Mouse (Mus musculus) liver, embryonic 16.5 days (tissue): ENCODE results near the gene Epor. TPM values are rescaled to one million over a fixed set of nuclear protein-coding genes. Genes with fewer than 3 reads are reported as not detected.

Source experiments
- ATAC-seq: fragments of 200-750 bp; cut with Nextera tagmentation; 2 replicates; pipeline ENCODE4 v1.8.0; 2017; ENCODE audit warnings: low read depth, mild to moderate bottlenecking, moderate number of reproducible peaks, moderate library complexity
- H3K27ac ChIP-seq: fragments of 300-500 bp; sonication (generic); 2 replicates; pipeline ENCODE4 v1.5.1; 2014; ENCODE audit warnings: mild to moderate bottlenecking, low read length
- H3K27me3 ChIP-seq: fragments of 300-500 bp; sonication (generic); 2 replicates; pipeline ENCODE4 v1.6.1; 2014; ENCODE audit warnings: low read depth, low read length, mixed read lengths; ENCODE audit not compliant: control insufficient read depth, insufficient read depth
- H3K36me3 ChIP-seq: fragments of 300-500 bp; sonication (generic); 2 replicates; pipeline ENCODE4 v1.6.1; 2014; ENCODE audit warnings: mild to moderate bottlenecking; ENCODE audit not compliant: control insufficient read depth, insufficient read depth
- H3K4me1 ChIP-seq: fragments of 300-500 bp; sonication (generic); 2 replicates; pipeline ENCODE4 v1.6.1; 2014; ENCODE audit warnings: low read depth, low read length, mixed read lengths; ENCODE audit not compliant: control insufficient read depth
- H3K4me2 ChIP-seq: fragments of 300-500 bp; sonication (generic); 2 replicates; pipeline ENCODE4 v1.6.1; 2014; ENCODE audit warnings: low read depth, low read length, mixed read lengths
- H3K4me3 ChIP-seq: fragments of 300-500 bp; sonication (generic); 2 replicates; pipeline ENCODE4 v1.5.1; 2014; ENCODE audit warnings: low read depth, mild to moderate bottlenecking, low read length
- H3K9ac ChIP-seq: fragments of 300-500 bp; sonication (generic); 2 replicates; pipeline ENCODE4 v1.6.1; 2014; ENCODE audit warnings: low read depth, low read length
- H3K9me3 ChIP-seq: fragments of 300-500 bp; sonication (generic); replicated peaks from 2 replicates; pipeline ENCODE4 v1.6.1; 2016; ENCODE audit warnings: low read length; ENCODE audit not compliant: control insufficient read depth
- WGBS: fragments of 180-500 bp; shearing (Covaris S2); extraction: QIAGEN DNeasy Blood & Tissue Kit; methylation state at CpG from one replicate; pipeline ENCODE4 v1.1.7; 2014; ENCODE audit not compliant: insufficient replicate concordance; 5-methylcytosine and 5-hydroxymethylcytosine counted together
- polyA plus RNA-seq: library from polyadenylated mRNA; unstranded; fragments of >200 nt; fragmentation: Nextera tagmentation; extraction: Ambion mirVana; gene quantifications from 2 replicates; pipeline ENCODE4 v1.2.1, GENCODE M21; 2015

Epor gene
- polyA plus RNA-seq, 1 experiment from 2014 or later = 115 TPM

DNA sequence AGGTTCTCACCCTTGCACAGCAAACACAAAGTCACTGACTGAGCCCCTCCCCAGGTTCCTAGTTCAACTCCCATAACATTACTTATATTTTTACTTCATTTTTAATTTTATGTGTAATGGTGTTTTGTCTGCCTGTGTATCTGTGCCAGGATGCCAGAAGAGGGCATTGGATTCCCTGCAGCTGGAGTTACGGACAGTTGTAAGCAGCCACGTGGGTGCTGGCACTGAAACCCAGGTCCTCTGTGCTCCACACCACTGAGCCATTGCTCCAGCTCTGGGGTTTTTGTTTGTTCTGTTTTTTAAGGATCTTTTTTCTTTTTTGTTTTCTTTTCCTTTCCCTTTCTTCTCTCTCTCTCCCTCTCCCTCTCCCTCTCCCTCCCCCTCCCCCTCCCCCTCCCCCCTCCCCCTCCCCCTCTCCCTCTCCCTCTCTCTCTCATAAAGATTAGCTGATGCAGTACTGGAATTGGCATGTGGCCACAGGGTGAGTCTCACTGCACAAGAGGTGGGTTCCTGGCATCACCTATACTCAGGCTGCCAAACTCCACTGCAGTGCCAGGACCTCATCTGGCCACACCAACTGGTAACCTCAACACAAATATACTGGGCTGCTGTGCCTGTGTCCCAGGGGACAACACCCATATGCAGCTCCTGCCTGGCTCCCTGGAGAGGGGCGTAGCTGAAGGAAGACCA is 33.0 kb upstream of the Epor start:
- H3K4me1 ChIP-seq = no peaks in the 10 kb centered on the region; the same call in 1 of the 2 replicates
- no peak overlapping the region for H3K4me3 ChIP-seq
- no peaks in the 10 kb centered on the region for H3K9me3 ChIP-seq
- H3K4me2 ChIP-seq = no peak overlapping the region
- H3K27ac ChIP-seq = no peak overlapping the region
- ATAC-seq = no peak
- H3K27me3 ChIP-seq = peaks cover 16% of the 10 kb centered on the region
- 68% methylated on average over 3 of the region's 3 CpGs for WGBS
- no peak overlapping the region for H3K9ac ChIP-seq
- no peaks in the 10 kb centered on the region for H3K36me3 ChIP-seq

GRCm38 (mm10) chr9:21992227-21992626 is 28.9 kb upstream of the Epor start:
- Histone ChIP-seq H3K27ac (no peak overlapping the region), H3K4me1 (peaks cover 6% of the 10 kb centered on the region), H3K9me3 (no peaks in the 10 kb centered on the region), H3K36me3 (no peaks in the 10 kb centered on the region), H3K27me3 (peaks cover 57% of the 10 kb centered on the region), H3K4me2 (no peak overlapping the region), H3K4me3 (no peak overlapping the region), H3K9ac (no peak overlapping the region)
- ATAC-seq = no peak
- 59% methylated on average over 4 of the region's 4 CpGs for WGBS

GRCm38 (mm10) chr9:21989230-21990110 is 26.2 kb upstream of the Epor start, which contains the start of gene Rgl3:
Gene Rgl3 (minus strand): TSS chr9:21989446.
- Histone ChIP-seq H3K36me3 (no peaks in the 10 kb centered on the region), H3K27ac (no peak within 1 kb of the TSS), H3K9ac (no peak within 1 kb of the TSS), H3K4me3 (peak within 1 kb of the TSS; percentile 46), H3K27me3 (peaks cover 81% of the 10 kb centered on the region), H3K9me3 (no peaks in the 10 kb centered on the region), H3K4me2 (peak within 1 kb of the TSS; percentile 55), H3K4me1 (peaks cover 6% of the 10 kb centered on the region)
- ATAC-seq = no peak
- 2% methylated on average over 42 of the region's 42 CpGs for WGBS

DNA sequence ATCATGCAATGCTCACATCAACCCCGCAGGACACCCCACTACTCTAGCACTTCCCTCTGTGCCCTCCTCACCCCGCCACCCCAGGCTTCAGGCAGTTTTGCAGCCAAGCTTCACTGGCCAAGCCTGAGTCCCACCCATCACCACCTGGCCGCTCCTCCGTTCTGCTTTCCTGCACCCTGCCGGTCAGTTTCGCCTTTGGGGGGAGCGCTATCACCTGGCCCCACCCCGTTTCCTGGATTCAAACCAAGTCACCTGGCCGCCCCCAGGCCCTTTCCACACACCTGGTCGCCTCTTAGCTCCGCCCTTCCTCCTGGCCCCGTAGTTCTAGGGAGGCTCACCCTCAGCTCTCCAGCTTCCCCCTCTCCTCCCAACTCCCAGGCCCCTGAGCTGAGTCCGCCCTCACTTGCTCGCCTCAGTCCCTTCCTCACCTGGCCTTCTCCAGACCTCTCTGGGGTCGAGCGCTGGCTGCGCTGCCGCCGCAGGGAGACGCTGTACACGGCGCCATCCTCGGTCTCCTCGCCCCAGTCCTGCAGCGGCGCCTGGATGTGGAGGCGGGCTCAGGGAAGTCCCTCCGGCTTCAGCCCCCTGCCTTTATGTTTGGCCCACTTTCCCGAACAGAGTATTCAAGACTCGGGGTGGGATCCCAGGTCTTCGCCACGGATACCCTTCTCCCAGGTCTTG is 25.3 kb upstream of the Epor start:
- H3K9me3 ChIP-seq = no peaks in the 10 kb centered on the region
- H3K27ac ChIP-seq = no peak overlapping the region
- ATAC-seq = no peak
- H3K4me3 ChIP-seq = peak overlapping the region; percentile 46
- H3K9ac ChIP-seq = no peak overlapping the region
- 2% methylated on average over 32 of the region's 32 CpGs for WGBS
- H3K36me3 ChIP-seq = no peaks in the 10 kb centered on the region
- H3K4me1 ChIP-seq = peaks cover 6% of the 10 kb centered on the region
- peaks cover 87% of the 10 kb centered on the region for H3K27me3 ChIP-seq
- peak overlapping the region; percentile 55 for H3K4me2 ChIP-seq

GRCm38 (mm10) chr9:21987592-21988342 is 24.5 kb upstream of the Epor start:
- no peak overlapping the region for H3K4me3 ChIP-seq
- H3K36me3 ChIP-seq = no peaks in the 10 kb centered on the region
- no peak overlapping the region for H3K4me2 ChIP-seq

GRCm38 (mm10) chr9:21983911-21984310 is 20.6 kb upstream of the Epor start:
- H3K9ac ChIP-seq = no peak overlapping the region
- H3K4me2 ChIP-seq = no peak overlapping the region
- no peak for ATAC-seq
- H3K27me3 ChIP-seq = peaks cover 57% of the 10 kb centered on the region
- no peaks in the 10 kb centered on the region; the same call in 1 of the 2 replicates for H3K4me1 ChIP-seq
- H3K27ac ChIP-seq = no peak overlapping the region
- WGBS = 32% methylated on average over 3 of the region's 3 CpGs
- H3K9me3 ChIP-seq = no peaks in the 10 kb centered on the region
- no peak overlapping the region for H3K4me3 ChIP-seq
- H3K36me3 ChIP-seq = no peaks in the 10 kb centered on the region

More at GRCm38 (mm10) chr9:21987592-21988342, 24.5 kb upstream of the Epor start:
- Histone ChIP-seq H3K4me1 (peaks cover 6% of the 10 kb centered on the region), H3K27ac (no peak overlapping the region), H3K9ac (no peak overlapping the region), H3K27me3 (peaks cover 87% of the 10 kb centered on the region), H3K9me3 (no peaks in the 10 kb centered on the region)
- no peak for ATAC-seq
- WGBS = 7% methylated on average over 36 of the region's 36 CpGs

- Histone ChIP-seq H3K4me3 (no peak overlapping the region), H3K9ac (no peak overlapping the region), H3K4me2 (no peak overlapping the region), H3K27ac (no peak overlapping the region), H3K9me3 (no peaks in the 10 kb centered on the region), H3K27me3 (peaks cover 11% of the 10 kb centered on the region), H3K4me1 (no peaks in the 10 kb centered on the region; the same call in 1 of the 2 replicates), H3K36me3 (no peaks in the 10 kb centered on the region)
- WGBS = 77% methylated on average over 4 of the region's 4 CpGs
- no peak for ATAC-seq
Measured at GRCm38 (mm10) chr9:21978398-21979128, 15.3 kb upstream of the Epor start.

DNA sequence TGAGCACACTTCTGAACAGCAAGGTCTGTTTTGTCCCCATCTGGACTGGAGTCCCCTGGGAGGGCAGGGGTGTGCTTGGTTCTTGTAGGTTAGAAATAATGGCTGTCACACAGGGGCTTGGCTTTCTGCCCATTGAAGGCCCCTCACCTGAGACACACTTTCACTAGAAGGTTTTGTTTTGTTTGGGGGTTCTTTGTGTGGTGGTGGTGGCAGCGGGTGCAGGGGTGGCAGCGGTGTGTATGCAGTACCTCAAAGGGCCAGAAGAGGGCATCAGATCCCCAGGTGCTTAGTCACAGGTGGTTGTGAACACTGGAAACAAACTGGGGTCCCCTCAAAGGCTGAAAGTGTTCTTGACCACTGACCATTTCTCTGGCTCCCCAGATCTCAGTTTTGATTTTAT is 14.7 kb upstream of the Epor start:
- Histone ChIP-seq H3K36me3 (no peaks in the 10 kb centered on the region), H3K27ac (no peak overlapping the region), H3K4me3 (no peak overlapping the region), H3K27me3 (peaks cover 7% of the 10 kb centered on the region), H3K4me1 (no peaks in the 10 kb centered on the region; the same call in 1 of the 2 replicates), H3K9me3 (no peaks in the 10 kb centered on the region), H3K9ac (no peak overlapping the region), H3K4me2 (no peak overlapping the region)
- ATAC-seq = no peak
- WGBS = 13% methylated on average over 2 of the region's 2 CpGs
